Mouse (Mus musculus): ENCODE data around the gene Lypd6b.

- TF ChIP-seq POLR2A (IDR thresholded peaks at IDR 0.05; ENCODE audit: borderline replicate concordance, insufficient read depth, low read length) (no peak), CTCF (IDR thresholded peaks at IDR 0.05; ENCODE audit: borderline replicate concordance, insufficient read depth, low read depth, low read length) (no peak)
Observed at GRCm38 (mm10) chr2:49788051-49788418, 547 bp downstream of the Lypd6b start.

Measured in cerebellum, adult 2 months (tissue).